In the genomic region with DNA sequence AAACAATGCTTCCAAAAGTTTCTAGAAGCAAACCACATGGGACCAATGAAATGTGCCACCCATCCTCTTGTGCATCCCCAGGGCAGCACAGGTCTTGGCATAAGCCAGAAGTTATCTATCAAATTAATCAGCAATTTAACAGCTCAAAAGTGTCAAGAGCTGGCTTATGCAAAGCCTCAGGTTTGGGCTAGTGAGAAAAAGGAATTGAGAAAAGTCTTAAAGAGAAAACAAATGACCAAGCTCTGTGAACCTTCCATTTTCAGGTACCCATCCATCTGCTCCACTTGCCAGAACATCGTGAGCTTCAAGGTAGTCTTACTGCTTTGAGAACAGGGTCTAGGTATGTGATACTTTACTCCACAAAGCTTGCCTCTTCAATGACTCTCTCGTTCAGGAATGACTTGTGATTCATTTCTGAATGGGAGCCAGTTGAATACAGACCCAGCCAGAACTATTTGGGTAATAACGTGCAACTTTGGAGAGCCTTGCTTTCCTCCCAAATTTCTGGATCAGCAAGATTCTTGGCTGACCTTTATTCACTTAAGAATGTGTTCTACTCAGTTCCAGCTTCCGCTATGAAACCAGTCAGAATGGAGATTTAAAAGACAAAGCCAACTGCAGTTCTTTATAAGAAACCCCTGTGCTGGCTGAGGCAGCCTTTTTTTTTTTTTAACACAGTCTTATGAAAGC, we compare ENCODE assay signal across 9 mouse cellular contexts. TPM values are rescaled to one million over a fixed set of nuclear protein-coding genes. Genes with fewer than 3 reads are reported as not detected.
DNase-seq lines count a peak whose midpoint lies in the region; ATAC-seq lines count a peak whose summit lies in the region.
"Had no signal": no experiment of that assay in that cellular context is flagged by ENCODE, and none has a peak within 500 bp of the region (broad histone marks: within the 10 kb centered on the region; RNA-seq: fewer than 3 reads in every experiment).

No protein-coding gene starts in this region.

- H3K36me3 ChIP-seq in heart, embryonic 13.5 days = peaks cover 20% of the 10 kb centered on the region
- H3K36me3 ChIP-seq in liver, embryonic 16.5 days (ENCODE audit: control insufficient read depth, insufficient read depth) = no peaks in the 10 kb centered on the region
- H3K36me3 ChIP-seq in midbrain, embryonic 11.5 days (ENCODE audit: control insufficient read depth, insufficient read depth, low read length) = 0 out of 2 replicates have a peak, but pooled peaks cover 2% of the 10 kb centered on the region
- H3K36me3 ChIP-seq: neural tube, embryonic 15.5 days had no signal

- H3K4me1 ChIP-seq in heart, embryonic 13.5 days = peaks cover 96% of the 10 kb centered on the region
- peaks cover 96% of the 10 kb centered on the region for H3K4me1 ChIP-seq in liver, embryonic 16.5 days (ENCODE audit: control insufficient read depth, low read depth, low read length)
- H3K4me1 ChIP-seq in midbrain, embryonic 11.5 days (ENCODE audit: control insufficient read depth, insufficient read depth, low read length) = peaks cover 13% of the 10 kb centered on the region

- DNase-seq in adrenal gland, adult (ENCODE audit: inconsistent age in 2 of 2, low spot score in 1 of 2) = peak; percentile 64 to 90
- DNase-seq in adrenal gland, postnatal 25 days = no peak
- peak; percentile 94 for DNase-seq in NIH3T3 (ENCODE audit: low read depth)
- DNase-seq in midbrain, embryonic 11.5 days (ENCODE audit: low spot score, missing footprints) = no peak
- DNase-seq in cerebellum, postnatal 36 days = no peak

- H3K9me3 ChIP-seq in heart, embryonic 13.5 days = no peaks in the 10 kb centered on the region
- no peaks in the 10 kb centered on the region for H3K9me3 ChIP-seq in liver, embryonic 16.5 days (replicated peaks; ENCODE audit: control insufficient read depth, low read length)
- H3K9me3 ChIP-seq in midbrain, embryonic 11.5 days (ENCODE audit: control insufficient read depth, low read length) = no peaks in the 10 kb centered on the region
- H3K9me3 ChIP-seq: neural tube, embryonic 15.5 days had no signal

- H3K4me2 ChIP-seq in heart, embryonic 13.5 days = 0 out of 2 replicates have a peak overlapping the region, but pooled peaks have one; percentile 24
- no peak overlapping the region for H3K4me2 ChIP-seq in liver, embryonic 16.5 days (ENCODE audit: low read depth, low read length)
- H3K4me2 ChIP-seq in midbrain, embryonic 11.5 days = no peak overlapping the region
- H3K4me2 ChIP-seq: neural tube, embryonic 15.5 days had no signal

- peak overlapping the region; percentile 89 for H3K27ac ChIP-seq in heart, embryonic 13.5 days (replicated peaks)
- H3K27ac ChIP-seq in liver, embryonic 16.5 days (ENCODE audit: low read length) = peak overlapping the region; percentile 97
- no peak overlapping the region for H3K27ac ChIP-seq in midbrain, embryonic 11.5 days (ENCODE audit: low read depth, low read length)
- H3K27ac ChIP-seq: neural tube, embryonic 15.5 days had no signal

- ATAC-seq in heart, embryonic 13.5 days (ENCODE audit: extremely low read depth, insufficient number of reproducible peaks, low FRiP score, low TSS enrichment) = no peak
- ATAC-seq in liver, embryonic 16.5 days (ENCODE audit: low read depth) = no peak
- no peak for ATAC-seq in midbrain, embryonic 11.5 days (ENCODE audit: low FRiP score)
- no peak for ATAC-seq in erythroid progenitor cell, adult 5-6 weeks (replicated peaks; ENCODE audit: low FRiP score, poor library complexity, severe bottlenecking)

- H3K4me3 ChIP-seq in heart, embryonic 13.5 days = no peak overlapping the region
- no peak overlapping the region for H3K4me3 ChIP-seq in liver, embryonic 16.5 days (ENCODE audit: low read depth, low read length)
- no peak overlapping the region for H3K4me3 ChIP-seq in midbrain, embryonic 11.5 days (ENCODE audit: low read depth, low read length)
- H3K4me3 ChIP-seq: neural tube, embryonic 15.5 days had no signal

- H3K27me3 ChIP-seq in heart, embryonic 13.5 days (replicated peaks) = no peaks in the 10 kb centered on the region
- no peaks in the 10 kb centered on the region for H3K27me3 ChIP-seq in liver, embryonic 16.5 days (ENCODE audit: control insufficient read depth, insufficient read depth, low read depth, low read length)
- H3K27me3 ChIP-seq in midbrain, embryonic 11.5 days (ENCODE audit: control insufficient read depth, insufficient read depth, low read length) = peaks cover 2% of the 10 kb centered on the region; the same call in 1 of the 2 replicates
- H3K27me3 ChIP-seq: neural tube, embryonic 15.5 days had no signal

- WGBS in heart, embryonic 13.5 days = 51% methylated on average over 4 of the region's 4 CpGs
- 67% methylated on average over 4 of the region's 4 CpGs for WGBS in liver, embryonic 16.5 days (ENCODE audit: insufficient replicate concordance)
- 84% methylated on average over 4 of the region's 4 CpGs for WGBS in midbrain, embryonic 11.5 days

- no peak overlapping the region for H3K9ac ChIP-seq in heart, embryonic 13.5 days
- H3K9ac ChIP-seq in liver, embryonic 16.5 days (ENCODE audit: low read depth, low read length) = peak overlapping the region; percentile 11; the same call in 1 of the 2 replicates
- H3K9ac ChIP-seq in midbrain, embryonic 11.5 days (ENCODE audit: low read length) = no peak overlapping the region
- H3K9ac ChIP-seq: neural tube, embryonic 15.5 days had no signal

RNA-seq across cellular contexts. Expression of gene Rnf216, which starts 56.5 kb away (rescaled TPM):
- 58.8 and 65.2 TPM in 2 replicates for total RNA-seq in adrenal gland, postnatal 25 days (2021)
- 24.6 and 25.1 TPM in 2 replicates for polyA plus RNA-seq in heart, embryonic 13.5 days (2015; fragmentation: Nextera tagmentation; extraction: Ambion mirVana)
- polyA plus RNA-seq in liver, embryonic 16.5 days (2015; fragmentation: Nextera tagmentation; extraction: Ambion mirVana) = 14.3 and 14.6 TPM in 2 replicates
- polyA plus RNA-seq in midbrain, embryonic 11.5 days (2014; fragmentation: Nextera tagmentation; extraction: Ambion mirVana) = 29.2 and 29.4 TPM in 2 replicates
- 31.0 and 33.1 TPM in 2 replicates for total RNA-seq in erythroid progenitor cell, adult 5-6 weeks (2015; ENCODE audit: low replicate concordance)
- 31.1 and 45.7 TPM in 2 replicates for total RNA-seq in erythroid progenitor cell, adult 5-6 weeks (2017; ENCODE audit: low replicate concordance)

Comparison
In these comparisons a context has a peak if more than half of its experiments do, and no peak if none do; other contexts are left out.
1. DNase-seq: peak in adrenal gland, adult (2 of 2) and NIH3T3 (single experiment); none in adrenal gland, postnatal 25 days (single experiment), midbrain, embryonic 11.5 days (single experiment) and cerebellum, postnatal 36 days (0 of 2).